Mouse (Mus musculus) adrenal gland, postnatal 10 days (tissue): ENCODE measurements around the gene Tmem143. TPM values are rescaled to one million over a fixed set of nuclear protein-coding genes. Genes with fewer than 3 reads are reported as not detected.
"Not testable (repeated sequence)": the region's sequence is repeated elsewhere in the genome, so short reads cannot be mapped to it uniquely, and the experiment has no call there.

Source experiments
- DNase-seq: peaks from one replicate; pipeline ENCODE4 v3.0.0; 2021; ENCODE audit warnings: mixed read lengths
- long read RNA-seq, 2 experiments: library from polyadenylated mRNA; stranded (forward); transcript quantifications; one replicate each; pipeline ENCODE4 v2.0.0; 2021
- total RNA-seq, 2 experiments: library from RNA; stranded (reverse); gene quantifications; 2 replicates each; pipeline ENCODE4 v1.2.3; 2021

Gene Tmem143
- total RNA-seq, result 10 to 100 TPM; 85.8 to 88.1 TPM
- long read RNA-seq, experiment 1, partial matches to known transcripts, result 2 of 24 reads
- long read RNA-seq, experiment 1, other reads (novel, unspliced or antisense), result 14 of 24 reads
- long read RNA-seq, experiment 2, partial matches to known transcripts, result 0 of 7 reads
- long read RNA-seq, experiment 2, other reads (novel, unspliced or antisense), result 1 of 7 reads

DNA sequence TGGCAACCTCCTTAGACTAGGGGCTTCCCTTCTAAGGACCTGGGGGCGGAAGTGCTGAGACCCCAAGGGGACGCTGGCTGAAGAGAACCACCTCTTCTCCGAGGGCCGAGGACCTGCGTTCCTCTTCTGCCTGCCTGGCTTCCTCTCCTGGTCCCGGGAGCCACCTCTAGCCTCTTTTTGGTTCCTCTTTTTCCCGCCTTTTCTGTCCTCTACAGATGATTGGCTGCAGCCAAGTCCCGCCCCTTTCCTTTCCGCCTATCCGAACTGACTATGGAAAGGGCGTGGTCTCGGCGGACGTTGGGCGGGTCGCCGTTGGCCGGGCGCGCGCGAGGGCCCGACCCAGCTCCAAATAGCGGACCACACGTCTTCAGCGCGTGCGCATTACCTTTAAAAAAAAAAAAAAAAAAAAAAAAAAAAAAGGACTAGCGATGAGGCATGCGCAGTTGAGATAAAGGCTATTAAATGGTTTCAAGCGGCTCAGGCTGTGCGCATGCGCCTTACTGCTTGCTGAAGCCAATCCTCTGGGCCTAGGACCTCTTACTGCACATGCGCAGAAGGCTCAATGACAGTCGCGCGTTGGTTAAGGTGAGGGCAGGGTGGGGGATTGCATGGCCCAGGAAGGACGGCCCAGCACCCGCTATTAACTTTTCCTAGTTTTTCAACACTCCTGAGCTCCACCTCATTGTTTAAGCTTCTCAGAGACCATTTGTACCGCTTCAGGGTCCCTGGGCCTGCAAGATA lies at the start of gene Tmem143, which contains the start of gene Syngr4:
Gene Tmem143, plus strand, starts transcription at position 425 of the 741 bp plus-strand sequence.
Gene Syngr4, minus strand, starts transcription at position 198 of the 741 bp plus-strand sequence.
- peak; percentile 95 for DNase-seq

DNA sequence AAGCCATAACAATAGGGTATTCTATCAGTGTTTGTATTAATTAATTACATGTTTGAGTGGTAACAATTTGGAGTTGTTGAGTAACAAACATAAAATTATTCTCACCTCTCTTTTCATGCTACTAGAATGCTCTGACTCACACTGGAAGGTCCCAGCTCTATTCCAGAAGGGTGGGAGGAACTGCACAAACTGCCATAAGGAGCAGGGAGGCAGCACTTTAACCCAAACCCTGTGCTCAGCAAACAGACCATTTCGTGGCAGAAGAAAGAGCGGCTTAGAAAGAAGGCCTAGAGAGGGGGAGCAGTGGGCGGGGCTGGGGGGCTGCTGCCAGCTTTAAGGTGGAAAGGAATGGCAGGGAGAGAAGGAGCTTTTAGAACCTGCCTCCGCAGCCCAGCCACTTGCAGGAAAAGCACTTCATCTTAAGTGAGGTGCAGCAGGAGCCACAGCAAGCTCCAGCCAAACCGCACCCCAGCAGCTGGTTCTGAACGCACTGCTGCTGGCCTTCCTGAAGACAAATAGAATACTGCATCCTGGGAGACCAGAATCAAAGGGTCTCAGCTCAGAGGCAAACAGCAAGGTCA lies 48.2 kb upstream of the Tmem143 start:
- no peak for DNase-seq

DNA sequence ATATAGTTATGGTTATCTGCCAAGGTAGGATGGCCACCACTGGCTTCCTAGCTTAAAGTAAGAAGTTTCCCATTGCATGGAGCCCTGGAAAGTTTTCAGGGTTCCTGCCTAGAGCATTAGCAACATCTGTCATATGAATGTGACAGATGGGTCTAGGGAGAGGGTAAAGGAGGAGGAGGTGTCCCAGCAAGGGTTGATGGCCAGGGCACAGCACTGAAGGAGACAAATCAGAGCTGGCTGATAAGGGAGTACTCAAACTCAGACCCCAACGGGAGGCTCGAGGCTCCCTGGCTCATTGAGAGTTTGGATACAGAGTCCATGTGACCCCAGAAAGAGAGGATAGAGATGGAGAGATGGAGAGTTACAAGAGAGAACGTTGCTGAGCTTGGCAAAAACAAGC lies 46.1 kb upstream of the Tmem143 start:
- DNase-seq, result no peak

DNA sequence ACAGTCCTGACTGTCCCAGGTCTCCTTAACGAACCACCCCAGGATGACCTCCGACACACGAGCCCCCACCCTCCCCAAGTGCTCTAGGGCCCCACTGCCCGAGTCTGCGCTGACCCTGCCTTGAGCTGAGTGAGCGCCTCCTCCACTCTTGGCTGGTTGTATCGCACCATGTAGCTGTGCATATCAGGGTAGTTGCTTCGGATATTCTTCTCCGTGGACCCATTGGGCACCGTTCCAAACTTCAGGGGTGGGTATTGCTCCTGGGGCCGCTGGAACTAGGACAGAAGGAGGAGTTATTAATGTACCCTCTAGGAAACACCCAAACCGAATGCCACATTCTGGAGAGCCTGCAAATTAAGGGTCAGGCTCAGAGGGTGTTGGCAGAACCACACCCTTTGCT lies 43.7 kb upstream of the Tmem143 start:
- no peak for DNase-seq

- no peak for DNase-seq
Observed at GRCm38 (mm10) chr7:45856950-45857901, 39.5 kb upstream of the Tmem143 start.

- DNase-seq, result no peak
Observed at GRCm38 (mm10) chr7:45859008-45859407, 37.7 kb upstream of the Tmem143 start.

GRCm38 (mm10) chr7:45862804-45863203 lies 33.9 kb upstream of the Tmem143 start:
- no peak for DNase-seq

DNA sequence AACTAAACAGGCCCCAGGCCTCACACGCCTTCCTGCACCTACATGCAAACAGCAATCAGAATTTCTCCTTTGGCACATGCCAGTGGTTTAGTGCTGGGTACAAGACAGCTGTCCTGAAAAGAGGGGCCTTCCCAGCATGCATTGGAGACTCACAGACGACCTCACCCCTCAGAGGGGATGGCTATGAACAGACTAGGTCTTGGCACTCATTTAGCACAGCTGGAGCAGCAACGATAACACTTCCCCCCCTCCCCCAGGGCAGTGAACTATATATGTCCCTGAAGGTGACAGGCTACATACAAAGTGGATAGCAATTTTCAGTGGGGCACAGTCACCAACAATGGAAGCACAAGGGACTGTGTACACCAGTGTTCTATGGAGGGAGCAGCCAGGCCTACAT lies 32.3 kb upstream of the Tmem143 start:
- no peak for DNase-seq

DNA sequence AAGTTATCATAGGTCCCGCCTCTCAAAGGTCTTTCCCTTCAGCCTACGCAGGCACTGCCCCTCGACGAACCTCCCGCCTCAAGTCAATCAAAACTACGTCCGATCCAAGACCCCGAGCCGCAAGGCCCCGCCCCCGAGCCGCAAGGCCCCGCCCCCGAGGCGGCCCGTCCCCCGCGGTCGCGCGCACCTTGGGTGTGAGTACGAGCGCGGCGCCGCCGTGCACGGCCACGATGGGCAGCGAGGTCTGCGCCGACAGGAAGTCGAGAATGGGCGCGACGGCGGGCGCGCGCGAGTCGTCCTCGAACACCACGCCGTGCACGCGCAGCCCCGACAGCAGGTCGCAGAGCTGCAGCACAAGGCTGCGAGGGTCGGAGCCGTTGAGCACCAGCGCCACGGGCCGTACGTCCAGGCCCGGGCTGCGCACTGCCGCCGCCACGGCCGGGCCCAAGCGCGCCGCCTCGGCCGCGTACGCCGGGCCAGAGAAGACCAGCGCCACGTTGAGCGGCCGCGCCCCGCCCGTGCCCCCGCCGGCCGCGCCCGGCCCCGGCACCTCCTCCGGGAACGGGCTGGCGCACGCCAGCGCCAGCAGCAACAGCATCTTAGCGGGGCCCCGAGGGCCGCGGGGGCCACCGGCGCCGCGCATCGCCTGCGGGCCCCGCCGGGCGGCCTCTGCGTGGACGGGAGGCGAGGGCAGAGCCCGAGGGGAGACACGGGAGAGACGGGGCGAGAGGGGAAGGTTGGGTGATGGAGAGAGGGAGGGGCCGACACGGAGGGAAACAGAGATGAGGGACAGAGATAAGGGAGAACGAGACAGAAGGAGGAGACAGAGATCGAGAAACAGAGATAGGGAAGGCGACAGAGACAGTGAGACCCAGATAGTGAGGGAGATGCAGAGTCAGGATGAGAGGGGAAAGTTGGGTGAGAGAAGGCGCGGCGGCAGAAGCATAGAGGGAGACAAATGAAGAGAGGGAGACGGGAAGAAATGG lies 30.5 kb upstream of the Tmem143 start:
- DNase-seq, result peak; percentile 96

- no peak for DNase-seq
Observed at GRCm38 (mm10) chr7:45867871-45868270, 28.9 kb upstream of the Tmem143 start.

GRCm38 (mm10) chr7:45869107-45869670 lies 27.6 kb upstream of the Tmem143 start:
- peak; percentile 46 for DNase-seq

DNA sequence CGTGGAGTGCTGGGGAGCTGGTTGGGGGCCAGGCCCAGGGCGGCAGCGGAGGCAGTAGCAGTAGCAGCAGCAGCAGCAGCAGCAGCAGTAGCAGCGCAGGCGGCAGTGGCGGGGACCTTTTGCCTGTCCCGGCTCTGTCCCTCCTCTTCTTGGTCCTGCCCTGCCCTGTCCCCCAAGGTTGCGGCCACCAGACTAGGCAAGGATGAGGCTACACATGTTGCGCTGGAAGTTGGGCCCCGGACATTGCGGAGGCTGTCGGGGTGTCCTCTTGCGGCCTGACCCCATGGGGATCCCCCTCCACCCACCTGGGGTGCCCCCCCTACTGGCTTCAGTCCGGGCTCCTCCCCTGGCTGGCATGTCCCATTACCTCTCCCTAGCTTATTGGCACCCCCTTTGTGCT lies 27.0 kb upstream of the Tmem143 start:
- peak; percentile 44 for DNase-seq

DNA sequence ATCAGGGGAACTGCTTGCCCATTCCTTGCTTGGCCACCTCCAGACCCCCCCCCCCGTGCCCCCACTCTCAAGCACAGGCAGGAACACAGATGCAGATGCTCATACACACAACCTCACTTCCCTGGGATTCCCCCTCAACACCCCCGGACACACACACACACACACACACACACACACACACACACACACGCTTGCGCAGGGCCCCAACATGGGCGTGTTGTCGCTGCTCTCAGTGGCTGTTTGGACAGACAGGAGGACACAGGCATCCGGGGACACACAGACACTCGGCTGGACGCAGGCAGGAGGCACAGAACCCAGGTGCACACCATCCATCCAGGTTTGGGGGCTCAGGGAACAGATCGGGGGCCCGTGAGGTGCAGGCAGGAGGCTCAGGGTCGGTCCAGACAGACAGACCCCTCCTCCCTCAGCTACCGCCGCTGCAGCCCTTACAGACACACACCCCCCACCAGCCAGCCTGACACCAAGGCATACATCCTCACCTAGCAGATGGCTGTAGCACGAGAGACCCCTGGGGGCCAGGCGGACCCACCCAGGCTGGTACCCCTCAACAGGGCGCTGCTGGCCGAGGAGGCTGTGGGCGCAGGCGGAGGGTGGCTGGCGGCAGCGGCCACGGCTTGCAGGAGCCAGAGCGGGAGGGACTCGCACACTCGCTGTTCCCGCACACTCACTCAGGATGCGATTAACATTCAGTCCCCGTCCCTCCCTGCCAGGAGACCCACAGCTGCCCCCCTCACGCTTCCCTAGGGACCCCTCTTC lies 26.3 kb upstream of the Tmem143 start:
- DNase-seq, result no peak

GRCm38 (mm10) chr7:45872624-45873023 lies 24.1 kb upstream of the Tmem143 start, which contains the start of gene Kdelr1:
TSS of gene Kdelr1 (plus strand) at chr7:45872772.
- DNase-seq, result peak; percentile 93

- peak; percentile 78 for DNase-seq
Observed at GRCm38 (mm10) chr7:45873061-45873947, 23.4 kb upstream of the Tmem143 start.

DNA sequence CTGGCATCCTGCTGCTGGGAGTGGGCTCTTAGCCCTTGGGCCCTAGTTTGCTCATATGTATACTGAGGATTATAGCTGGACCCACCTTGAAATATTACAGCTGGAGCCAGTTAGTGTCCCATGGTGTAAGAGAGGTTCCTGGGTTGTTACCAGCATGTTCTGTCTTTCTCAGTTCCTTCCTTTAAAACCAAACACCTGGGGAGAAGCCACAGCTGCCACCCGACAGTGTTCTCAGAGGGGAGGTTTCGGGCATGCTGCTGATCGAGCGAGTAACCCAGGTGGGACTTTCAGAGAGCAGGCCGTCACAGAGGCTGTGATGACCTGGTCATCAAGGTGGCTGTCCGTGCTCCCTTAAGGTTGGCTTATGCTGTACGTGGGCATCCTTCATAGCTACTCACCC lies 19.8 kb upstream of the Tmem143 start:
- DNase-seq, result no peak

GRCm38 (mm10) chr7:45878278-45878677 lies 18.5 kb upstream of the Tmem143 start, which contains the start of gene Grin2d:
TSS of gene Grin2d (minus strand) at chr7:45878378.
- DNase-seq, result not testable (repeated sequence)

DNA sequence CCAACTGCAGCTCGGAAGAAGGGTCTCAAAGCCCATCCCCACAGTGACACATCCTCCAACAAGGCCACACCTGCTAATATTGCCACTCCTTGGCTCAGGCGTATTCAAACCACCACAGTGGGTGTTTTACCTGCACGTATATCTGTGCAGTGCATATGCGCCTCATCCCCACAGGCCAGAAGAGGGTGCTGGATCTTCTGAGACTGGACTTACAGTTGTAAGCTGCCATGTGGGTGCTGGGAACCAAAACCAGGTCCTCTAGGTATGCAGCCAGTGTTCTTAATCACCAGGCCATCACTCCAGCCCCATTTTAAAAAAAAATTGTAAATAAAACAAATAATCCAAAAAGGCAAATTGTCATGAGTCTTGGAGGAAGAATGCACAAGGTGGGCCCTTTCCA lies 16.2 kb upstream of the Tmem143 start:
- no peak for DNase-seq

DNA sequence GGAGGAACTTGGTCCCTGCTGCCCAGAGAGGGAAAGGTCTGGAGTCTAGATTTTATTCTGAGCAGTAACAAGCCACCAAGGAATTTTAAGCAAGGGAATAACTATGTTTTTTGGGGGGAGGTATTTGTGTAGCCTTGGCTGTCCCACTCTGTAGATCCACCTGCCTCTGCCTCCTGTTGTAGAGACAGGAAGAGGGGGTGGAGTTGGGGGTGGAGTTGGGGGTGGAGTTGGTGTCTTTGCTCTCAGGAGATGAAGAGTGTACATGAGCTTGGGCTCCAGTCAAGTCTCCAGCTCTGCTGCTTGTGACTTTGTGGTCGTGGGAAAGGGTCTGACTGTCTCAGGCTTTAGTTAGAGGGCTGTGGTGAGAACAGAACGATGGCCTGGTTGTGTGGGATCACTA lies 15.7 kb upstream of the Tmem143 start:
- no peak for DNase-seq
